Mouse (Mus musculus) kidney, postnatal 36 days (tissue): ENCODE data around the gene Gm3095.
"Not testable (repeated sequence)": the region's sequence is repeated elsewhere in the genome, so short reads cannot be mapped to it uniquely, and the experiment has no call there.

Experiments used
- DNase-seq, 2 experiments: peaks; one replicate each; pipeline ENCODE4 v3.0.0; 2021 to 2022; ENCODE audit warnings: mixed read lengths in 2 of 2

Gene Gm3095

GRCm38 (mm10) chr14:3963247-3963646 lies at the start of gene Gm3095:
Gene Gm3095 (plus strand): TSS chr14:3963547.
- not testable (repeated sequence) for DNase-seq

- not testable (repeated sequence) for DNase-seq
Measured at GRCm38 (mm10) chr14:3931456-3931855, 31.9 kb upstream of the Gm3095 start, which contains the start of gene Gm3029. Gene Gm3029 (plus strand): TSS chr14:3931756.

DNA sequence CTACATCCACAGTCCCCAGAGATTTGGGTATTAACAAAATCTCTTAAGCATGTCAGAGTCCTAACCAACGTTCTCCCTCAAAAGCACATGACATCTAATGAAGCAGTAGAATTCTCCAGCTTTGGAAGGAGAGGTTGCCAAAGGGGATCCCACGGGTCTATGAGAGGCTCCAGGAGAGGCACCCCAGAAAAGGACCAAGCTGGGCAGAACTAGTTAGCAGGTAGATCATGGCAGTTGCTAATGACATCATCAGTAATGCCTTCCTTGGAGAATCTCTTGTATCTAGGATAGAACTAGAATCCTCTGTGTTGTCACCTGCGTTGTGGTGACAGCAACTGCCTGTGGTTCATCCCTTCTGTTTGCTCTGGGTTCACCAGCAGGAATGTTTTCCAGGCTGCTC lies 34.7 kb downstream of the Gm3095 start, which contains the start of gene Gm3099:
TSS of gene Gm3099 (plus strand) at position 301 of the 400 bp plus-strand sequence.
- not testable (repeated sequence) for DNase-seq
